Mouse (Mus musculus): ENCODE results near the gene Trp73.

- TF ChIP-seq CTCF (IDR thresholded peaks at IDR 0.05; ENCODE audit: low read depth, low read length): no peak
- TF ChIP-seq GATA1 (IDR thresholded peaks at IDR 0.05; ENCODE audit: borderline replicate concordance, low read length): no peak
These were observed 58.0 kb downstream of the Trp73 start for GRCm38 (mm10) chr4:154081974-154082373.
